Mouse (Mus musculus): Measurements from ENCODE around the gene a. TPM values are rescaled to one million over a fixed set of nuclear protein-coding genes. Genes with fewer than 3 reads are reported as not detected.

The a gene
- not detected for total RNA-seq (2021)

- peak; percentile 78 to 90 for DNase-seq (ENCODE audit: extremely low spot score in 1 of 2, low spot score in 1 of 2)
Observed at GRCm38 (mm10) chr2:154790656-154791483, at the start of gene a, which contains the start of gene Raly. Gene a, plus strand, starts transcription at chr2:154791402. Gene Raly, plus strand, starts transcription at chr2:154791096.

DNA sequence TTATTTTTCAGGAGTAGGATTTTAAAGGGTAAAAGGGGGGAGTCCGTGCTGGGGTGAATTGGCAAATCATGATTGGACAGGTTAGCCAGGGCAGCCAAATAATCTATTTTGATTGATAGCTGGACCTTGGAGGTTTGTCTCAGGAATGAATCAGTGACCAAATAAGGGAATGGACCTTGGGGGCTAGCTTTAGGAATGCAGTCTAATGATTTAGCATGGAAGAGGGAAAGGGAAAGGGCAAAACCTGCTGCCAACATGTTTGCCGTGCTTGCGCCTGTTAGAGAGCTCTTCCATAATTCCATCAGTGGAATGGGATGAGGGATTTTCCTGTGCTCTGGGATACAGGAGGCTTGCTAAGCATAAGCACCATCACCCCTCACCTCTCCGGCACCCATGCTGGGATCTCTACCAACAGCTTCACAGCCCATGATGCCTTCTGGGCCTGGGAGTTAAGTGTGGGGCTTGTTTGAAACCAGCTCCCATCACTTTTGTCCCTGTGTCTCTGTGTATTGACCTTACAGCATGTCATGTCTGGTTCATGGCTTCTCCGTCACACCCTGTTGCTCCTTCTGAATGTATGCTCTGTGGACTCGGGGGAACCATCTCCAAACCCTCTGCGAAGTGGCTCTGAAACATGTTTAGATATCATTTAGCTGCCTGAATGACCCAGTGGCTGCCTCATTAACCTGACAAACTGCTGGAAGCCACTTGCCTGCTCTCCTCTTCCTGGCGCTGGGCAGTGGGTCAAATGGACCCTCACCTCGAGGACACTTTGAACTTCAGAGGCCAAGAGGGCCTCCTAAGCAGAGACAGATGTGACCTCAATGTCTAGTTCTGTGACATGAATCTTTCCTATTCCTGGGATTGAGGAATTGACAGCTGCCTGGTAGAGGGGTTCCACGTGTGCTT, 48.0 kb upstream of the a start:
- no peak for DNase-seq (ENCODE audit: extremely low spot score in 1 of 2, low spot score in 1 of 2)

- DNase-seq (ENCODE audit: extremely low spot score in 1 of 2, low spot score in 1 of 2), result no peak
Observed at GRCm38 (mm10) chr2:154743915-154744314, 47.3 kb upstream of the a start.

DNA sequence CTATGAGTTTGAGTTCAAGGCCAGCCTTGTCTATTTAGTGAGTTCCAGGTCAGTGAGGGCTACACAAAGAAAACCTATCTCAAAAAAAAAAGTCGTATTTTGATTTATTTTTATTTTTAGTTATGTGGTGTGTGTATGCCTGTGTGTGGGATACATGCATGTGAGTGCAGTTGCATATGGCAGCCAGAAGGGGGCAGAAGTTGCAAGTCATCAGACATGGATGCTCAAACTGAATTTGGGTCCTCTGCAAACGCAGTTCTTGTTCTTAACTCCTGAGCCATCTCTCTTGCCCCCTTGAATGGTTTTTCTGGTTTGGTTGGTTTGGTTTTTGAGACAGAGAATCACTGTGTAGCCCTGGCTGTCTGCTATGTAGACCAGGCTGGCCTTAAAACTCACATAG, 42.8 kb upstream of the a start:
- DNase-seq (ENCODE audit: extremely low spot score in 1 of 2, low spot score in 1 of 2), result no peak

DNA sequence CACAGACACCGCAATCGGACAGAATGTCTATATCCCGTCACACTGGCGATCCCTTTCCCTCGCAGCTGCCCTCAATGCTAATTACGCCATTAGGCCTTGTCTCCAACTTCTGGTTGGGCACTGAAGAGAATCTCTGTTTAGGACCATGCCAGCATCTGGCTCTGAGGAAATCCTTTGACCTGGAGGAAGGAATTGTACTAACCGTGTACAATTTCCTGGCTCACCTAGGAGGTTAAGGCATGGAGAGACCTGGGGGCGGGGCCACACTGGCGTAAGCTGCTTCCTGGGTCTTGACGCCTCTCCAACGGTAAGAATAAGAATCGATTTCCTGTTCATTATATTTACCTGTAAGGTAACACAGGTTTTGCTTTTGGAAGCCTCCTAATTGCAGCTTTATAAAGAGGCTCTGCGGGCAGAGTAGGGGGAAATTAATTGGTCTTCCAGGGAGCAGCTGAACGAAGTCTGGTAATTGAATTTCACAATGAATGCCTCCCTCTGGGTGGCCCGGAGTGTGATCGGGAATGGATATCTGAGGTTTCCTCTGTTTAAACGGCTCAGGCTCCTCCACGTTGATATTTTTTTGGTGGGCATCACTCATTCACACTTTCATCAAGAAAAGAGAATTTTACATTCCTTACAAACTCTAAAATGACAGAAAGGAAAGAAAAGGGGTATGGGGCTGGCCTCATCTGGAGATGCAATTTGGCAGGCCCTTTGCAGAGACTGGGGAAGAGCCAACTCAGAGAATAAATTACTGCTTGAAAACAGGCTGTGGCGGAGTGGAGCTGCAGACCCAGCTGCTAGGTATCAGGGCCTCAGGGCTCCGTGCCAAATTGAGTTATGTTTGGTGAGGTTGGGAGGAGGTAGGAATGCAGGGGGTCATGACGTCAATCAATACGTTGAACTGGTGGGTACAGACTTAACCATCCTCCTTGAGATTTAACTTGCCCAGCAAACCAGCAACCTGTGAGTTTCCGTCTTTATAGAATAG, 41.9 kb upstream of the a start:
- DNase-seq (ENCODE audit: extremely low spot score in 1 of 2, low spot score in 1 of 2), result peak in 1 of 2 experiments; percentile 10

GRCm38 (mm10) chr2:154751924-154752323, 39.3 kb upstream of the a start:
- DNase-seq (ENCODE audit: extremely low spot score in 1 of 2, low spot score in 1 of 2), result no peak

DNA sequence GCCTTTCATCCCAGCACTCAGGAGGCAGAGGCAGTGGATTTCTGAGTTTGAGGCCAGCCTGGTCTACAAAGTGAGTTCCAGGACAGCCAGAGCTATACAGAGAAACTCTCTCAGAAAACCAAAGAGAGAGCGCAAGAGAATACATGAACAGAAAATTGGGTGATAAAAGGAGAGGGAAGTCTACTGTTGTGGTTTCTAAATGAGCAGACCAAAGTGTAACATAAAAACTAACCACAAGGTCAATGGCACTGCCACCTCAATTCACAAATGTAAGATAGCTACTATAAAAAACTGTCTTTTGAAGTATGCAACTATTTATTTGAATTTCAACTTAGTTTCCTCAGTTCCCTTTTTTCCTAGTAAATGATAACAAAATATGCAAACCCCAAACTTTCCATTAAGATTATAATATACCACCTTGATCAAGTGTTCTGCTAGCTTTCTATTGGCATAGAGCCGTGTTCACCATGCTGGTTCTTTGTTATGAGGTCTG, 37.1 kb upstream of the a start:
- DNase-seq (ENCODE audit: extremely low spot score in 1 of 2, low spot score in 1 of 2), result no peak

DNA sequence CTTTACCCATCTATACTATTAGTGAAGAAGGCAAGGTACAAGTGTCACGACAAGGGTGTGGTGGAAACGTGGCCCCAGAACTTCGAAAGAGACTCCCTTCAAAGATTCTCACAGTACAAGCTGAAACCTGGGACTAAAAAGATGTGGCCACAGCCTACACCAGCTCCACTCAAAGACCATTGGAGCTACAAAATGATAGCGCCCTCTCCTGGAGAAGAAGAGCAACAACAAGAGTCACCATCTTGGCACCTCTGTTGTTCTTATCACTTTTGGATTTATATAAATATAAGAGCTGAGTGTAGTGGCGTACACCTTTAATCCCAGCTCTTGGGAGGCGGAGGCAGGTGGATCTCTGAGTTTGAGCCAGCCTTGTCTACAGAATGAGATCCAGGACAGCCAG, 35.4 kb upstream of the a start:
- DNase-seq (ENCODE audit: extremely low spot score in 1 of 2, low spot score in 1 of 2), result no peak

DNA sequence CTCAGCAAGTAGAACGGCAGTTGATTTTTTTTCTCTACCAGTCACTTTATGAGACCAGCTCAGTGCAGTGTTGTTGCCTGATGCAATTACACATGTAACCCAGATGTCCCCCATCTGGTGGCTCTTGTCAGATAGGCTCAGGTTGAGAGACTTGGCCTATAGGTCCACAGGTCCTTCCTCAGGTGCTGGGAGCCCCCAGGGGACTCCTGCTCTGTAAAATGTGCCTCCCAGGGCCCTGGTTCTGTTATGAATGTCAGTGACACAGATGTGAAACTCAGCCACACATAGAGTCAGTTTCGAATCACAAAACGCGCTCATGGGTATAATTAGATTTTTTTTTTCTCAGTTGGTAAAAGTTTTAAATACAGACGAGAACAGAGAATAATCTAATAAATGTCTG, 33.5 kb upstream of the a start:
- DNase-seq (ENCODE audit: extremely low spot score in 1 of 2, low spot score in 1 of 2), result no peak

DNA sequence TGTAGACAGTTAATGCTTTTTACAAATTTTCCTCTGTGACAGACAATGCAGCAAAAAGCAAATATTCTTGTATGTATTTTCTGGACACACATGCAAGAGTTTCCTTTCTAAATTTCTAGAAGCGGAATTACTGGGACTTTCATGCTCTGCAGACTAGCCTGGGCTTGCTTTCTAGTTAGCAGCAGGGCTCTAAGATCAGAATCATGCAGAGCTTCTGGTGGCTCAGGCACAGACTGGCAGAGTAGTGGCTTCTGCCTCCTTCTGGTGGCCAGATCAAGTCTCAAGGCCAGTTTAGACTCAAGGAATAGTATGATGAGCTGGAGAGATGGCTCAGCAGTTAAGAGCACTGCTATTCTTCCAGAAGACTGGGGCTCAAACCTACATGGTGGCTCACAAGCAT, 32.7 kb upstream of the a start:
- no peak for DNase-seq (ENCODE audit: extremely low spot score in 1 of 2, low spot score in 1 of 2)

DNA sequence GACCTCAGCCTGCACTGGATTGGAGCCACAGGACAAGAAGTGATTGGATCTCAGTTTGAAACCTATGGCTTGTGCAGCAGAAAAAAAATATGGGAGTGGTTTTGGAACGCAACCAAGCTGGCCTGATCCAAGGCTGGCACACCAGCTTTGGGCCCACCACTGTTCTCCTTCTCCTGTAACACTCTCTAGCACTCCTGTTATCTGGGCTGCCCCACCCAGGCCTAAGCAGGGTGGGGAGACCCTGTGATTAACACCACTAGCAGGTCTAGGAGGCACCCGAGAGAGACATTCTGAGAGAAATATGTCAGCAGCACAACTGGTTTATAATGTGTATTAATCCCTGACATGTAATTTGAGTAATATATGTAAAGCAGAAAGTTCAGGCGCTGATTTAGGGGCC, 28.0 kb upstream of the a start:
- no peak for DNase-seq (ENCODE audit: extremely low spot score in 1 of 2, low spot score in 1 of 2)

DNA sequence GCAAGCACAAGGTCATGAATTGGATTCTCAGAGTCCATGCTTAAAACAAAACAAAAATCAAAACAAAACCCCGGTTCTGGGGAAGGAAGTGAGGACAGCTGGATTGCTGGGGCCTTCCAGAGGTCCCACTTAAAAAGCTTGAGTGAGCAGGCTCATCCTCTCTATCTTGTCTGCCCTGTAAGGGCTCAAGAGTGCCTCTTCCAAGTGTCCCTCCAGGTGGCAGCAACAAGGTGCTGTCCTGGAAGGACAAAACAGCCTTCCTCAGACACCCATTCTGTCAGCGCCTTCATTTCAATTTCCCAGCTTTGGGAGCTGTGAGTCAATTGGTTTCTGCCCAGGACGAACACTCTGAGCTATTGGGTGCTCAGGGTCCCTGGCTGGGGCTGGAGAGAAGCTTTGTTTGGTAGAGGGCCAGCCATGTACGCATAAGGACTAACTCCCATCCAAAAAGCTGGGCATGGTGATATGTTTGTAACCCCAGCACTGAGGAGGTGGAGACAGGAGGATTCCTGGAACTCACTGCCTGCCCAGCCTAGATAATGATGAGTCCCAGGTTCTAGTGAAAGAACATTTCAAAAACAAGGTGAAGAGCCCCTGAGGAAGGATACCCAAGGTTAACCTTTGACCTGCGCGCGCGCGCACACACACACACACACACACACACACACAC, 26.2 kb upstream of the a start:
- no peak for DNase-seq (ENCODE audit: extremely low spot score in 1 of 2, low spot score in 1 of 2)

GRCm38 (mm10) chr2:154765554-154766008, 25.6 kb upstream of the a start:
- DNase-seq (ENCODE audit: extremely low spot score in 1 of 2, low spot score in 1 of 2), result no peak

DNA sequence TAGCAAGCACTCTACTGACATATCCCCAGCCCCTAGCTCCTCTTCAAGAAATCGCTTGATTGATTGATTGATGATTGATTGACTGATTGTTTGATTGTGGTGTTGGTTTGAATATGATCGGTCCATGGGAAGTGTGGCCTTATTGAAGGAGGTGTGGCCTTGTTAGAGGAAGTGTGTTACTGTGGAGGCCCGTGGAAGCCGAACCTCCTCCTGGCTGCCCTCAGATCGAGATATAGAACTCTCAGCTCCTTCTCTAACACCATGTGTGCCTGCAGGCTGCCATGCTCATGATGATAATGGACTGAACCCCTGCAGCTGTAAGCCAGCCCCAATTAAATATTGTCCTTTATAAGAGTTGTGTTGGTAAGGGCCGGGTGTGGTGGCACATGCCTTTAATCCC, 24.2 kb upstream of the a start:
- no peak for DNase-seq (ENCODE audit: extremely low spot score in 1 of 2, low spot score in 1 of 2)

DNA sequence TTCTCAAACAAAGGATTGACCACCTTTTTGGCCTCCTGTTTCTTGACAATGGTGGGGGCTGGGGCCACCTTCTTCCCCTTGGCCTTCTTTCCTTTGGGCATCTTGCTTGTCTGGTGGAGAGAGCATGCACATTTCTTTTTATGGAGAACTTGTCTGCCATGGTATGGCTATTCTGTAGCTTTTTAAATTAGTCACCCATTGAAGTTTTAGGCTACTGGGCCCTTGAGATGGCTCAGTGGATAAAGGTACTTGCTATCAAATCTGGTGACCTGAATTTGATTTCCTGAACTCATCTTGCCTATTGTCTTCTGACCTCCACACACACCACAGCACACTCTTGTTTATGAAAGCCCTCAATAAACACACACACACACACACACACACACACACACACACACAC, 21.3 kb upstream of the a start, which contains the start of gene Gm14214:
Gene Gm14214 (minus strand): TSS at position 101 of the 400 bp plus-strand sequence.
- no peak for DNase-seq (ENCODE audit: extremely low spot score in 1 of 2, low spot score in 1 of 2)

- no peak for DNase-seq (ENCODE audit: extremely low spot score in 1 of 2, low spot score in 1 of 2)
Observed at GRCm38 (mm10) chr2:154771604-154772003, 19.6 kb upstream of the a start.

DNA sequence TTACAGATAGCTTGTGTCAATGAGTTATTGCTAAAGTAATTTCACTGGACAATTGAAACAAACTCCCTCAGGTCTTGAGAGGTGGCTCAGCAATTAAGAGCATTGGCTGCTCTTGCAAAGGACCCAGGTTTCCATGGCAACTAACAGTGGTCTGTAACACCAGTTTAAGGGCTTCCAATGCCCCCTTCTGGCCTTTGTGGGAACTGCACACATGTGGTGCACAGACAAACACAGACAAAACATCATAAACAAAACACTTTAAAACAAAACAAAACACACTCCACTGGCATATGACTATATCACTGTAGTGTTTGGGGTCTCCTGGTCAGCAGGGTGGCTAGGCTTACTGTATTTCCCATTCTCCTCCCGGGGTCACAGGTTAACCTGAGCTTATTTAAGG, 17.2 kb upstream of the a start:
- DNase-seq (ENCODE audit: extremely low spot score in 1 of 2, low spot score in 1 of 2), result no peak

DNA sequence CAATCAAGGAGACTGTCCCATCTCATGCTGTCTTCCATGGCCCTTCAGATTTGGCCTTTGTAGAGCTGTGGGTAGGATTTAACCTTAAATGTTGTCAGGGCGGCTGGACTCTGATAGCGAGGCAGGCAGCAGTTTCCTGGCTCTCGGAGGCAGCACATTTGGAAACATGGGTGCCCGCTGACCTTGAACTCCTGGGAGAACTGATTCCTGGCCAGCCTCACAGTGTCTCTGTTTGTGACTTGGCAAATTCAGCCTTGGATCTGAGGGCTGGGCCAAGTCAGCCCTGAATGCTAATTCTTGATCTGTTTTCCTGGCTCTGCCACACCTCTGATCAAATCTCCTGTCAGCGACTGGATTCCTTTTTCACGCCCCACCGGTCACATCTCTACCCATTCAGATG, 14.7 kb upstream of the a start:
- DNase-seq (ENCODE audit: extremely low spot score in 1 of 2, low spot score in 1 of 2), result no peak

DNA sequence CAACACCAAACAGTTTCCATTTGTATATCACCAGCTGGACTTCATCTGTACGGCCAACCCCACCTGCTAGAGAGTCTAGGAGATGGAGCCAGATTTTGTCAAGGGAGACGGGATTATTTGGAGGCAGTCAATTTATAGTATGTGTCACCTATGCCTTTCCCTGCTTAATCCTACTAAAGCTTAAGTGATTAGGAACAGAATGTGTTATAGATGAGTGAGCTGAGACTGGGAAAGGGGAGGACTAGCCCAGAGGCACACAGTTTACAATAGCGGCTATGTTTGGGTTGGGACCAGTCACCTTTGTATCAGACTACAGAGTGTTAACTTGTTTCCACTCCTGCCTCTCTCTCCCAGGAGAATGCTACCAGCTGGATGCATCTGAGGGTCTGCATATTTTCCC, 11.6 kb upstream of the a start:
- no peak for DNase-seq (ENCODE audit: extremely low spot score in 1 of 2, low spot score in 1 of 2)
